Mouse (Mus musculus): Measurements from ENCODE around the gene Anp32a. TPM values are rescaled to one million over a fixed set of nuclear protein-coding genes. Genes with fewer than 3 reads are reported as not detected.

Anp32a gene
- total RNA-seq, 1 experiment from 2014 or later = 1,000 TPM

GRCm38 (mm10) chr9:62363619-62364018, 22.5 kb downstream of the Anp32a start:
- peak; percentile 89 to 91 for ATAC-seq (replicated peaks in 1 of 2; ENCODE audit: insufficient read depth in 1 of 2, low FRiP score in 2 of 2, low TSS enrichment in 1 of 2, low read depth in 1 of 2, poor library complexity in 2 of 2, severe bottlenecking in 2 of 2)

GRCm38 (mm10) chr9:62364216-62364615, 23.1 kb downstream of the Anp32a start:
- no peak for ATAC-seq (replicated peaks in 1 of 2; ENCODE audit: insufficient read depth in 1 of 2, low FRiP score in 2 of 2, low TSS enrichment in 1 of 2, low read depth in 1 of 2, poor library complexity in 2 of 2, severe bottlenecking in 2 of 2)

DNA sequence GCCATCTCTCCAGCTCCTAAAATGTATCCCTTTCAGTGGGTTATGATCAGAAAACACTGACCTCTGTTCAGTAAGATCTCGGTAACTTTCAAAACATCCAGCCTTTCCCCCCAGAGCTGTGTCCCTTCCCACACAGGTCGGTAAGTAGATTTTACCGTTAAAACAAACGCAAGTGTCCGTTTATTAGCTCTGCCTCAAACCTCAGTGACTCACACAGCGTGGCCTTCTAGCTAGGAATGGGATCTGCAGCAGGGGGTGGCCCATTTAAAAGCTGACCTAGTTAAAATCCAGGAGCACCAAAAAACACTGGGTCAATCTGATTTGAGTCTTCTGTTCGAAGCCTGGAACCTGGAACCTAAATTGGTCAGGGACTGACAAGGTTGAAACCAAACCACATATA, 23.7 kb downstream of the Anp32a start:
- ATAC-seq (replicated peaks in 1 of 2; ENCODE audit: insufficient read depth in 1 of 2, low FRiP score in 2 of 2, low TSS enrichment in 1 of 2, low read depth in 1 of 2, poor library complexity in 2 of 2, severe bottlenecking in 2 of 2) = no peak

DNA sequence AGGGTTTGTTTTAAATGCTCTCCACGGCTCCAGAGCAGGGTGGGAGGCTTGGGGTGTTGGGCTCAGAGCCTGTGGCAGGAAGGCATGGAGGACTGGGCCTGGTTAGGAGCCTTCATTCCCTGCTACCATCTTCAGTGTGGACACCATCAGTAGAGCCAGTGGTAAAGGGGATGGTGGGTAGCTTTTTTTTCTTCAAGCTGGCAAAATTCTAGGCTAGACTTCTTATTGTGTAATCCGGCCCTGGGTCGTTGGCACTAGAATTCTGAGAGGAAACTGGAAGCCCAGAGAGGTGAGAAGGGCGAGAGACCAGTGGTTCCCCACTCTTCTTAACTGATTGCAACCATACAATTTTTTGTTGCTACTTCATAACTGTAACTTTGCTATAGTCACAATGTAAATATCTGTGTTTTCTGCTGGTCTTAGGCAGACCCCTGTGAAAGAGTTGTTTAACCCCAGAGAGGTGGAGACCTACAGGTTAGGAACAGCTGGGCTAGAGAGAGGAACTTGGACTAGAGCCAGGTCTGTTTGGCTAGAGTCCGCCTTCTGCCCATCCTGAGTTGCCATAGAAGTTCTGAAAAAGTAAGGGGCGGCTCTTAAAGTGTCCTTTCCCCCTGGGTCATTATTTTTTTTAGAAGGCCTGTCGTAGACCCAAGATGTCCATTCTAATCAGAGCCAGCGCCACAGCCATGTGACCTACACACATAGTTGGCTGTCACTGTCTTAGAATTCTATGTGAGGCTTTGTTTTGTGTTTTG, 24.4 kb downstream of the Anp32a start:
- ATAC-seq (replicated peaks in 1 of 2; ENCODE audit: insufficient read depth in 1 of 2, low FRiP score in 2 of 2, low TSS enrichment in 1 of 2, low read depth in 1 of 2, poor library complexity in 2 of 2, severe bottlenecking in 2 of 2) = no peak

GRCm38 (mm10) chr9:62366478-62367458, 25.7 kb downstream of the Anp32a start:
- no peak for ATAC-seq (replicated peaks in 1 of 2; ENCODE audit: insufficient read depth in 1 of 2, low FRiP score in 2 of 2, low TSS enrichment in 1 of 2, low read depth in 1 of 2, poor library complexity in 2 of 2, severe bottlenecking in 2 of 2)

- no peak for ATAC-seq (replicated peaks in 1 of 2; ENCODE audit: insufficient read depth in 1 of 2, low FRiP score in 2 of 2, low TSS enrichment in 1 of 2, low read depth in 1 of 2, poor library complexity in 2 of 2, severe bottlenecking in 2 of 2)
Measured at GRCm38 (mm10) chr9:62367510-62368071, 26.5 kb downstream of the Anp32a start.

GRCm38 (mm10) chr9:62368256-62368905, 27.3 kb downstream of the Anp32a start:
- ATAC-seq (replicated peaks in 1 of 2; ENCODE audit: insufficient read depth in 1 of 2, low FRiP score in 2 of 2, low TSS enrichment in 1 of 2, low read depth in 1 of 2, poor library complexity in 2 of 2, severe bottlenecking in 2 of 2) = no peak

- ATAC-seq (replicated peaks in 1 of 2; ENCODE audit: insufficient read depth in 1 of 2, low FRiP score in 2 of 2, low TSS enrichment in 1 of 2, low read depth in 1 of 2, poor library complexity in 2 of 2, severe bottlenecking in 2 of 2) = no peak
Measured at GRCm38 (mm10) chr9:62369172-62369571, 28.1 kb downstream of the Anp32a start.

- no peak for ATAC-seq (replicated peaks in 1 of 2; ENCODE audit: insufficient read depth in 1 of 2, low FRiP score in 2 of 2, low TSS enrichment in 1 of 2, low read depth in 1 of 2, poor library complexity in 2 of 2, severe bottlenecking in 2 of 2)
Measured at GRCm38 (mm10) chr9:62370186-62370585, 29.1 kb downstream of the Anp32a start.

- no peak for ATAC-seq (replicated peaks in 1 of 2; ENCODE audit: insufficient read depth in 1 of 2, low FRiP score in 2 of 2, low TSS enrichment in 1 of 2, low read depth in 1 of 2, poor library complexity in 2 of 2, severe bottlenecking in 2 of 2)
Measured at GRCm38 (mm10) chr9:62370648-62371280, 29.7 kb downstream of the Anp32a start.

DNA sequence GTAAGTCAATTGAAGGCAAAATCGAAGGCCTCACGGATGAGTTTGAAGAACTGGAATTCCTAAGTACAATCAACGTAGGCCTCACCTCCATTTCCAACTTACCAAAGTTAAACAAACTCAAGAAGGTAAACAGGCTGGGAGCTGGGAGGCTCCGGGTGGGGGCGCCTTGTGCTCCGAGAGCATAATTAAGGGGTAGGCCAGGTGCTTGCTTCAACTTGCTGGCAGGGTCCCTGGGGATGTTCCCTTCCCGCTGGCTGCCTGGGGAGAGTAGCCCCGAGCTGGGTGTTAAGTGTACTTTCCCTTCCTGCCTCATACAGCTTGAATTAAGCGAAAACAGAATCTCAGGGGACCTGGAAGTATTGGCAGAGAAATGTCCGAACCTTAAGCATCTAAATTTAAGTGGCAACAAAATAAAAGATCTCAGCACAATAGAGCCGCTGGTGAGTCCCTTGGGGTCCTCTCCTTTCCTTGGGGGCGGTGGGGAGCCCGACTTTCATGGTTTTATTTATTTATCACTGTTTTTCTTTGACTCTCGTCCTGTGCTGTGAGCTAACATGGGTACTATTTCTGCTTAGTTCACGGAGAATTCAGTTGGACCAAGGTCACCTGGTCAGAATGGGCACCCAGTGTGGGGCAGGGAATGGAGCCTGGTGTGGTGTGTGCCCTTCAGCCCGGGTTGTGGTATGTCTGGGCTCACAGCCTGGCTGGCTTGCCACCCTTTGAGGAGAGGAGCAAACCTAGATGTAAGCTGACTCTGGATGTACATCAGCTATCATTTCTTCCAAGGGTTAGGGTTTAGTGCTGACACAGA, 30.9 kb downstream of the Anp32a start:
- no peak for ATAC-seq (replicated peaks in 1 of 2; ENCODE audit: insufficient read depth in 1 of 2, low FRiP score in 2 of 2, low TSS enrichment in 1 of 2, low read depth in 1 of 2, poor library complexity in 2 of 2, severe bottlenecking in 2 of 2)

- no peak for ATAC-seq (replicated peaks in 1 of 2; ENCODE audit: insufficient read depth in 1 of 2, low FRiP score in 2 of 2, low TSS enrichment in 1 of 2, low read depth in 1 of 2, poor library complexity in 2 of 2, severe bottlenecking in 2 of 2)
Measured at GRCm38 (mm10) chr9:62372556-62373221, 31.6 kb downstream of the Anp32a start.

GRCm38 (mm10) chr9:62373222-62374123, 32.4 kb downstream of the Anp32a start:
- peak; percentile 47 to 54; a peak in 1 of 4 replicates for ATAC-seq (replicated peaks in 1 of 2; ENCODE audit: insufficient read depth in 1 of 2, low FRiP score in 2 of 2, low TSS enrichment in 1 of 2, low read depth in 1 of 2, poor library complexity in 2 of 2, severe bottlenecking in 2 of 2)

DNA sequence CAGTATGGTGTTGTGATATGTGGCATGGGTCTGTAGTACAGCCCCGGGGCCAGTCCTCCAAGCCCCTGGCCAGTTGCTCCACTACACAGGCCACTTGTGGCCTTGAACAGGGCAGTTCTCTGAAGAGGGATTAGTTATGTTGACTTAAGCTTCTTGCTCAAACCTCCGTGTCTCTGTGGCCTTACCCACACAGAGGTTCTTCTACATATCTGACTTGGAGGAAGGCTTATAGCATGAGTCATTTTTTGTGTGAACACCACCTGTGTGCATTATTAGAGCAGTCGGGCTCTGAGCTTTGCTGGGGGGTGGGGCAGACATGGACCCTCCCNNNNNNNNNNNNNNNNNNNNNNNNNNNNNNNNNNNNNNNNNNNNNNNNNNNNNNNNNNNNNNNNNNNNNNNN, 33.2 kb downstream of the Anp32a start:
- ATAC-seq (replicated peaks in 1 of 2; ENCODE audit: insufficient read depth in 1 of 2, low FRiP score in 2 of 2, low TSS enrichment in 1 of 2, low read depth in 1 of 2, poor library complexity in 2 of 2, severe bottlenecking in 2 of 2) = no peak

DNA sequence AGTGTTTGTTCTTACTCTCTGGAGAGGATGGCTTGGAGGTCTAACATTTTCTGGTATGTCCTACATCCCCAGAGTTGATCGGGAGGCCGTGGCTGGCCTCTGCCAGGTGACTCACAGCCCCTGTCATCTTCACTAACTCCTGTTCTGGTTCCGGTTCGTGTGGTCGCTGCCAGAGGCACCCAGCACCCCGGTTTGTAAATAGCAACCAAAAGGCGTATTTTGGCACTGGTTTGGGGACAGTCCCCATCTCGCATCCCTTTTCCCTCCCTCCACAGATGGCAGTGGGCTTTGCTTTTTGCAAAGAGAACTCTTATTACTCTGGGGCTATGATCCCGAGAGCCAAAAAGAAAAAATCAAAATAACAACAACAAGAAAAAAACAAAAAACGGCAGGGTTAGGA, 36.8 kb downstream of the Anp32a start:
- ATAC-seq (replicated peaks in 1 of 2; ENCODE audit: insufficient read depth in 1 of 2, low FRiP score in 2 of 2, low TSS enrichment in 1 of 2, low read depth in 1 of 2, poor library complexity in 2 of 2, severe bottlenecking in 2 of 2) = no peak

Measured in hematopoietic stem cell, adult 5-6 weeks (primary cell).